Mouse (Mus musculus): ENCODE results near the gene Mrpl1.

- TF ChIP-seq CTCF (IDR thresholded peaks at IDR 0.05; ENCODE audit: low read depth), result no peak
- 0 out of 2 replicates have a peak, but pooled peaks have one; percentile 13 for TF ChIP-seq EP300 (IDR thresholded peaks at IDR 0.05; ENCODE audit: low read depth)
These were observed 44.7 kb downstream of the Mrpl1 start for GRCm38 (mm10) chr5:96253995-96254394.

All from liver, postnatal 0 days (tissue).